Mouse (Mus musculus) forelimb bud, embryonic 11.5 days (tissue): Measurements from ENCODE around the gene Krt82.

Experiments used
- DNase-seq: peaks from one replicate; pipeline ENCODE4 v3.0.0-alpha.2; 2012; ENCODE audit warnings: low read depth, low spot score

Krt82 gene

GRCm38 (mm10) chr15:101550567-101550966 lies at the start of gene Krt82:
Krt82 (minus strand) TSS chr15:101550667.
- DNase-seq, result no peak

DNA sequence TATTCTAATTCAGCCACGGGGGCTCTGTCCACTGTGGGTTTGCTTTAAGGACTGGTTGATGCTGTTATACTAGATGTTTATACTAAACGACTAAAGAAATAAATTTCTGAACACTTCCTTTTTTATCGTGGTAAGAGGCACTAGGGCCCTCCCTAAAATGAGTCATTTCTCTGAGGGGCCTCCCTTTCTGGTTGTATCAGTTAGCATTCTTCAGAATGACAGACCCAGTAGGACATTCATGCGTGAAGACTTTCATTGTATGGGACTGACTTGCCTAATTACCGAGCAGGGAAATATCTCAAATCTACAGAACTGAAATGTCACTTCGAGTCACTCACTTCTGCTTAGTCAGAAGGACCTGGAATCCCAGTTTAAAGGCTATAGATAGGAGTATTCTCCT lies 48.7 kb upstream of the Krt82 start:
- no peak for DNase-seq

DNA sequence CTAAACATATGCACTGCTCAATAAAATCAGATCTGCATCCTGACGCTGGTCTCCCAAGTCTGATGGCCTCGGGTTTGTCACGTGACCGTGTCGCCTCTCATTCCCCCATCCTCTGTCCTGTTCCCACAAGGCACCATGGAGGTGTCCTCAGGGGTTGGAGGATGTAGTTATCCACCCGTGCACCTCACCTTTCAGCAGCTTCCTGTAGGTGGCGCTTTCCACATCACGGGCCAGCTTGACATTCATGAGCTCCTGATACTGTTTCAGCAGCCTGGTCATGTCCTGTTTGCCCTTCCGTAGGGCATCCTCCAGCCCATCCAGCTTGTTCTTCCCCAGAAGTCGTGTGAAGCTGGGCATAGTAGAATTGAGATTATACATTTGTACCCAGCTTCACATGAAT lies 37.7 kb upstream of the Krt82 start:
- DNase-seq, result no peak

- no peak for DNase-seq
Observed at GRCm38 (mm10) chr15:101584456-101584855, 34.0 kb upstream of the Krt82 start.

DNA sequence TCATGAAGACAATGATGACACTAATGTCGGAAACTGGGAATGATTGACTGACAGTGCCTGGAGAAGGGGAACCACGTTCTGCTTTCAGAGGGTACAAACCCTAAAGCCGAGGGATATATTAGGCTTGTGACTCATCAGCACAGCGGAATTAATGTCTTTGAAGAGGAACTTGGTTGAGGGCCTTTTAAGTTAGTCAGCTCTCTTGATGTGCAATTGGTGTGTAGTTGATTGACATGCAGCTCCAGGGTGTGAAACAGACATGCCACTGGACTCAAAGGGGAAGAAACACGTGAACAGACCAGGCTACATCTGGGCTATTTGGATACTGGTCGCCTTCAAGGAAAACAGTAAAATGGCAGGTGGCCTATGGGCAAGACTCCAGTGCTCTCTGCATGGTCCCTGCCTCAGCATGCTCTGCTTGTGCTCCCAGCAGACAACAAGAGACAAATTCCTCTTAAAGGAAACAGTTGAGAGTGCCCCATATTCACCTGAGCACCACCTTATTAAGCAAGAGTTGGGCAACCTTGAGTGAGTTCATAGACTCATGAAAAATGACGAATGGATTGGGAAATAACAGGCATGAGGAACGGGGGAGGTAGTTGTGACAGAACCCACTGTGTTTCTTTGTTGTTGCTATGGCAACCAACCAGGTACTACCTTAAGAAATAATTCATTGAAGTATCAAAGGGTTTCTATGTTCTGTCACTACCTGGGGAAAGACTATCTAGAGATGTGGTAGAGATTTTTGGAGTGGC lies 32.9 kb upstream of the Krt82 start:
- no peak for DNase-seq

DNA sequence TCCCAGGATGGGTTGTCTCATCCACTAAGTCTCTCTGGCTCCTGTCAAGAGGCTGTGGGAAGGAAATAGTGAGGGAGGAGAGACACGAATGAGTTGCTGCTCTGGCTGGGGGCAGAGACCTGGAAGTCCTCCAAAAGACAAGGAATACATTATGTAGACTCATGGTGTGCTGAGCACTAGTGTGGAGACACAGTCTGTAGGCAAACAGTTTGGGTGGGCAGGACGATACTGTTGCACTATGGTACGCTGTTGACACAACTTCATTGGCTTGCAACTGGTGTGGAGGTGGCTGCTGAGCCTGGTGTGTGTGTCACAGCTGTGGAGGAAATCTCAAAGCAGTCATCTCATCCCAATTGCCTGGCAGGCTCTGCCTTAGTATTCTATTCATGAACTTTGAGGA lies 31.2 kb upstream of the Krt82 start:
- DNase-seq, result no peak

DNA sequence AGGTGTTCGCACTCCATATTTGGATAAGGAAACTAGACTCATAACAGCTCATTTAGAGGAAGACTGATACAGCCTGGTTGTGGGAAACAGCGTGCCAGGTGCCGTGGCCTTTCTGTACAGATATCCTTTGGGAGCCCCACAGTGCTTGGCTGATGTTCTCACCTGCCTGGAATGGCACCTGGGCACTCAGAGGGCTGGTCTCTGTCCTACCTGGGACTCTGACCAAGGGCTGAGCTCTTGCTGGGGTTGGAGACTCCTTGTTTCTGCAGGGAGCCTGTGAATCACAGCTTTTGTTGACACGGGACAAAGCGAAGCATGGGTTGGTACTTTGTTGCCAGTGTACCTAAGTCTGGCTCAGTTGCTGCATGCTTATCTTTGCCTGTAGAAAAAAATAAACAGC lies 25.0 kb upstream of the Krt82 start:
- no peak for DNase-seq

GRCm38 (mm10) chr15:101573796-101574345 lies 23.4 kb upstream of the Krt82 start, which contains the start of gene Krt75:
Krt75 (minus strand) TSS chr15:101573904.
- DNase-seq, result no peak

DNA sequence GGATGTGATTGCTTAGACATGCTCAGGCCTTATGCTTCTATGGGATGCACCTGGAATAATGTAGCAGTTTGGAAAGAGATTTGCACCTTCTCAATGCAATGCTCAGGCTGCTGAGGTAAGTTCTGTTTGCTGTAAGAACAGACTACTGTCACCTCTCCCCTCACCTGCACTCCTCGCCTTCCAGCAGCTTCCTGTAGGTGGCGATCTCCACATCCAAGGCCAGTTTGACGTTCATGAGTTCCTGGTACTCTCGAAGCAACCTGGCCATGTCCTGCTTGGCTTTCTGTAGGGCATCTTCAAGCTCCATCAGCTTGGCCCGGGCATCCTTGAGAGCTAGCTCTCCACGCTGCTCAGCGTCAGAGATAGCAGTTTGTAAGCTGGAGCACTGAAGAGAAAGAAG lies 17.3 kb upstream of the Krt82 start:
- no peak for DNase-seq

GRCm38 (mm10) chr15:101562850-101563249 lies 12.4 kb upstream of the Krt82 start, which contains the start of gene Krt90:
Krt90 (minus strand) TSS chr15:101562950.
- DNase-seq, result no peak

- DNase-seq, result no peak
Observed at GRCm38 (mm10) chr15:101558034-101558646, 7.7 kb upstream of the Krt82 start.

DNA sequence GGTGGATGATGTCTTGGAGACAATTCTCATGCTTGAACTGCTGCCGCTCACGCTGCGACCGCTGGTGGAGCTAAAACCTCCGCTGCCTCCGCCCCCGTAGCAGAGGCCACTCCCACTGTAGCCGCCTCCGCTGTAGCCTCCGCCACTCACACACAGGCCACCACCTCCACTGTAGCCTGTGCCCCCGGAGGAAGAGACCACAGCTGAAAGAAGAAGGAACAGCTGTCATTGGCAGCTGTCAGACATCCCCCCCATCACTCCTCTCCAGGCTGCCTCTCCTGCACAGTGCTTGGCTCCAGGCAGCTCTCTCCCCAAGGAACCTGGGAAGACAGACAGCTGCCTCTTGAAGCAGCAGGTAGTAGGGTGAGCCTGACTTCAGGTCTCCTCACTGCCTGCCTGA lies 2.7 kb upstream of the Krt82 start:
- DNase-seq, result peak; percentile 30

GRCm38 (mm10) chr15:101552188-101552587 lies 1.7 kb upstream of the Krt82 start:
- DNase-seq, result no peak

- no peak for DNase-seq
Observed at GRCm38 (mm10) chr15:101544478-101544877, 6.0 kb downstream of the Krt82 start.

- DNase-seq, result no peak
Observed at GRCm38 (mm10) chr15:101542543-101542942, 7.9 kb downstream of the Krt82 start.

DNA sequence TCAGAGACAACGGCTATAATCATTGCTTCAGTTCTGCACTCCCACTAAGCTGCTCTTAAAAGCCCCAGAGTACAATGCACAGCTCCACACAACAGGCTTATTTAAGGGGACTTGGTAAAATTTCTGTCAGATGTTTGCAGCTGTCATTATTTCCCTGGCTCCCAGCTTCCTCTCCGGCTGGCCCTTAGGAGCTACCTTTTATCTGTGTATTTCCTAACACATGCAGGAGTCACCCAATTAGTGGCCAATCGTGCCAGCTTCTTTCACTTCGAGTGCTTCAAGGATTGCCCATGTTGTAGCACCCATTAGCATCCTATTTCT lies 11.9 kb downstream of the Krt82 start:
- no peak for DNase-seq

GRCm38 (mm10) chr15:101537864-101538579 lies 12.4 kb downstream of the Krt82 start:
- DNase-seq, result no peak

DNA sequence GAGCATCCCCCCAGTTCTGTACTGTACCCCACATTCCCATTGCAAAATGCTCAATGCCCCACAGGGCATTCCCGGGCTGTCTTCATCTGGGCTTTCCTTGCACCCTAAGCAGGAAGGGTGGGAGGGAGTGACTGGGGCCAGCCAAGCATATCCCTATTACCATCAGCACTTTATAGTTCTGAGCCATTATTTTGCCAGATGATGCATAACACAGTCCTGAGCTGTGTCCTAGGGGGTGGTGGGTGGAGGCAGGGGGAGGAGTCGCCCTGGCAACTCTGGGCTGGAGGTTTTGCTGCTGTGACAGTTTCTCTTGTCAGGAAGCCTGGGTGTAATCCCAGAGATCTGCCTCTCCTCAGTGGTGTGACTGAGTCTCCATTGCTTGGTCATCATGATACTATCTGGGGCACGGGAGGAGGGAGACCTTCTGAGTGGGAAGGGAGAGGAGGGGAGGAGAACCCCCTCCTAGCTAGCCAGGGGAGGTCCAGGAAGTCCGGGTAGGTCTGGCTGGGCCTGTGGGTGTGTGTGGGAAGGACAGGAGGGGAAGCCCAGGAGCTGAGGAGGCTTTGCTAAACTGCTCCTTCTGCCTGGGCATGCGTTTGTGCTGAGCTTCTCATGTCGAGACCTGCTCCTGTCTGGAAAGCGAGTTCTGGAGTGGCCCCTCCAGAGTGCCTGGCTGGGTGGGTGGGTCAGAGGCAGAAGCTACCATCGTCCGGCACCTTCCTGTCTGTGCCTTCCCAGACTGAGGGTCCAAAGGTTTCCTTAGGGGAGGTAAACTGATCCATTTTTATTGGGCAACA lies 14.2 kb downstream of the Krt82 start:
- no peak for DNase-seq

DNA sequence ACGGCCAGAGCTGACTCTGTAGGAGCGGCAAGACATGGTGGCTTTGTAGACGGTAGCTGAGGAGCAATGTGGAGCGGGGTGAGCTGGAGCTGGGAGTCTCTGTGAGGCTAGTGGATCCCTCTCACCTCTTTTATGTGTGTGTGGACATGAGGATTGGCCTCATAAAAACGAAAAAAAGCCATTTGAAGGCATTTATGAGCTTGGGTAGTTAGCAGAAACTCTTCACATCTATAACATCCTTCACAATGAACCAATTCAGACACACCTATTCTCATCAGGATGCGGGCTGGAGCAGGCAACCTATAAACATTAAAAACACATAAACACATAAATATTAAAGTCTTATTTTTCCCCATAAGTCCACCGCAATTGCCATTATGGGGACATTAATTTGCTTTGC lies 17.7 kb downstream of the Krt82 start, which contains the start of gene Krt84:
Gene Krt84 (minus strand): TSS at position 101 of the 400 bp plus-strand sequence.
- DNase-seq, result no peak

DNA sequence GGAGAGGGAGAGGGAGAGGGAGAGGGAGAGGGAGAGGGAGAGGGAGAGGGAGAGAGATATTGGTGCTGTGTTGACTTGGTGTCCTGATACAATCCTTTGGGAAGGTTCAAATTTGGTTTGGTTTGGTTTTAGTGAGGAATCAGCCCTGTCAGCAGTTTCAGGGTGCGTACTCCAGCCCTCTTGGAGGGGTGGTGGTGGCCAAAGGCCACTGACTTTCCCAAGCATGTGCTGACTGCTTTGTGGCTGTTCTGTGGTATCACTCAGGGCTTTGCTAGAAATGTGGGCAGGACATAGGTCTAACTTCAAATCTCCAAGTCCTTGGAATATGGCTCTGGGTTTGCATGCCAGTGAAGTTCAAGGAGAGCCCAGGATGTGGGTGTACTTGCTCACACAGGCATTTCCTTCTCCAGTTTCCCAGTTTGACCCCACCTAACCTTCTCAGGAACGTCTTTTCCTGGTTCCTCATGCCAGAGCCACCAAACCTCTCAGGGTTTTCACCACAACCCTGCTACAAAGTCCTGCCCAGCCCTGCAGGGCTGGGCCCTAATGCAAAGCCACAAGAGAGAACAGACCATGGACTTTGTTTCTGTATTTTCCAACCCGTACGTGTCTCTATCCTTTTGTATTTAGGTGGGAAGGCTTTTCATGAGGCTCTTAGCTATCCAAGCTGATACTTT lies 27.8 kb downstream of the Krt82 start:
- DNase-seq, result no peak

- peak; percentile 73 for DNase-seq
Observed at GRCm38 (mm10) chr15:101519792-101520191, 30.7 kb downstream of the Krt82 start.
